Mouse (Mus musculus) C2C12 (cell line): ENCODE measurements at regions not wholly inside any gene's neighbourhood (a gene's known extent, or its start where the extent isn't known, plus 50 kb on each side); places are given as distances from the start of the nearest gene placed in this dataset.

ENCODE experiments used
- CEBPB ChIP-seq: IDR thresholded peaks from one replicate; pipeline ENCODE4 v1.6.1; 2011; ENCODE audit warnings: low read depth, mild to moderate bottlenecking, control low read depth, moderate library complexity
- CTCF ChIP-seq: IDR thresholded peaks from one replicate; pipeline ENCODE4 v1.5.1; 2011; ENCODE audit not compliant: control insufficient read depth, insufficient read depth, insufficient read length
- MYOG ChIP-seq: IDR thresholded peaks from one replicate; pipeline ENCODE4 v1.6.1; 2011; ENCODE audit not compliant: control insufficient read depth, insufficient read length; ENCODE audit errors: extremely low read depth

- TF ChIP-seq CTCF (no peak), MYOG (no peak), CEBPB (no peak)
Observed at GRCm38 (mm10) chr13:45277842-45278416, 111.6 kb upstream of the Mylip start.
